Mouse (Mus musculus) lung, postnatal 0 days (tissue): ENCODE data around the gene Dbt. TPM values are rescaled to one million over a fixed set of nuclear protein-coding genes. Genes with fewer than 3 reads are reported as not detected.

Experiments used
- ATAC-seq: fragments of 200-750 bp; cut with Nextera tagmentation; 2 replicates; pipeline ENCODE4 v1.8.0; 2017; ENCODE audit warnings: moderate library complexity
- DNase-seq: peaks from one replicate; pipeline ENCODE4 v3.0.0-alpha.2; 2016; ENCODE audit warnings: low spot score
- H3K27ac ChIP-seq: fragments of 300-500 bp; sonication (generic); 2 replicates; pipeline ENCODE4 v1.5.1; 2014; ENCODE audit warnings: antibody characterized with exemption, mild to moderate bottlenecking, low read length, mixed read lengths
- H3K27me3 ChIP-seq: fragments of 300-500 bp; sonication (generic); replicated peaks from 2 replicates; pipeline ENCODE4 v1.6.1; 2014; ENCODE audit warnings: low read length, mixed read lengths; ENCODE audit not compliant: insufficient read depth
- H3K36me3 ChIP-seq: fragments of 300-500 bp; sonication (generic); 2 replicates; pipeline ENCODE4 v1.6.1; 2014; ENCODE audit warnings: low read length, mixed read lengths; ENCODE audit not compliant: insufficient read depth
- H3K4me1 ChIP-seq: fragments of 300-500 bp; sonication (generic); 2 replicates; pipeline ENCODE4 v1.6.1; 2014; ENCODE audit warnings: antibody characterized with exemption, low read depth, low read length, mixed read lengths; ENCODE audit not compliant: insufficient read depth
- H3K4me2 ChIP-seq: fragments of 300-500 bp; sonication (generic); replicated peaks from 2 replicates; pipeline ENCODE4 v1.6.1; 2014; ENCODE audit warnings: low read depth, mild to moderate bottlenecking, low read length, moderate library complexity, mixed read lengths
- H3K4me3 ChIP-seq: fragments of 300-500 bp; sonication (generic); 2 replicates; pipeline ENCODE4 v1.5.1; 2014; ENCODE audit warnings: low read depth, low read length
- H3K9ac ChIP-seq: fragments of 300-500 bp; sonication (generic); replicated peaks from 2 replicates; pipeline ENCODE4 v1.6.1; 2014; ENCODE audit warnings: low read depth, mild to moderate bottlenecking
- H3K9me3 ChIP-seq: fragments of 300-500 bp; sonication (generic); 2 replicates; pipeline ENCODE4 v1.6.1; 2016; ENCODE audit warnings: low read length, mixed read lengths
- CTCF ChIP-seq: IDR thresholded peaks from 2 replicates; pipeline ENCODE4 v1.5.1; 2016; ENCODE audit warnings: antibody characterized with exemption, mild to moderate bottlenecking
- EP300 ChIP-seq: IDR thresholded peaks from 2 replicates; pipeline ENCODE4 v1.6.1; 2016; ENCODE audit warnings: antibody characterized with exemption, mild to moderate bottlenecking, control low read depth
- WGBS: fragments of 180-500 bp; shearing (Covaris S2); extraction: QIAGEN DNeasy Blood & Tissue Kit; methylation state at CpG from one replicate; pipeline ENCODE4 v1.1.7; 2014; 5-methylcytosine and 5-hydroxymethylcytosine counted together
- polyA plus RNA-seq: library from polyadenylated mRNA; unstranded; fragments of >200 nt; fragmentation: Nextera tagmentation; extraction: Ambion mirVana; gene quantifications from 2 replicates; pipeline ENCODE4 v1.2.1, GENCODE M21; 2015

The Dbt gene
- polyA plus RNA-seq, 1 experiment from 2014 or later: 6.1 TPM

- WGBS: 74% methylated on average over 2 of the region's 2 CpGs
- DNase-seq: no peak
Measured at GRCm38 (mm10) chr3:116480119-116480518, 32.8 kb upstream of the Dbt start.

GRCm38 (mm10) chr3:116480937-116481336 is 31.9 kb upstream of the Dbt start:
- Histone ChIP-seq H3K4me2 (no peak overlapping the region), H3K27me3 (no peaks in the 10 kb centered on the region), H3K4me3 (no peak overlapping the region), H3K36me3 (no peaks in the 10 kb centered on the region), H3K4me1 (no peaks in the 10 kb centered on the region), H3K9ac (no peak overlapping the region), H3K9me3 (no peaks in the 10 kb centered on the region), H3K27ac (no peak overlapping the region)
- 45% methylated on average over 5 of the region's 5 CpGs for WGBS
- no peak for TF ChIP-seq CTCF
- no peak for TF ChIP-seq EP300
- DNase-seq (no peak), ATAC-seq (no peak)

More at GRCm38 (mm10) chr3:116480119-116480518, 32.8 kb upstream of the Dbt start:
- Histone ChIP-seq H3K9ac (no peak overlapping the region), H3K36me3 (no peaks in the 10 kb centered on the region), H3K27me3 (no peaks in the 10 kb centered on the region), H3K4me3 (no peak overlapping the region), H3K4me2 (no peak overlapping the region), H3K27ac (no peak overlapping the region), H3K9me3 (no peaks in the 10 kb centered on the region), H3K4me1 (no peaks in the 10 kb centered on the region)
- TF ChIP-seq EP300: no peak
- no peak for TF ChIP-seq CTCF
- ATAC-seq: no peak

- Histone ChIP-seq H3K36me3 (no peaks in the 10 kb centered on the region), H3K4me3 (no peak overlapping the region)
Measured at GRCm38 (mm10) chr3:116482724-116483123, 30.1 kb upstream of the Dbt start.

GRCm38 (mm10) chr3:116483271-116483670 is 29.6 kb upstream of the Dbt start:
- ATAC-seq (no peak), DNase-seq (no peak)
- no peak overlapping the region for H3K4me3 ChIP-seq
- no peaks in the 10 kb centered on the region for H3K27me3 ChIP-seq
- no peaks in the 10 kb centered on the region for H3K9me3 ChIP-seq
- WGBS: 70% methylated on average over 4 of the region's 4 CpGs
- no peaks in the 10 kb centered on the region for H3K36me3 ChIP-seq
- no peaks in the 10 kb centered on the region for H3K4me1 ChIP-seq
- TF ChIP-seq EP300 (no peak), CTCF (no peak)
- no peak overlapping the region for H3K27ac ChIP-seq
- no peak overlapping the region for H3K9ac ChIP-seq
- no peak overlapping the region for H3K4me2 ChIP-seq

More at GRCm38 (mm10) chr3:116482724-116483123, 30.1 kb upstream of the Dbt start:
- Histone ChIP-seq H3K9me3 (no peaks in the 10 kb centered on the region), H3K27me3 (no peaks in the 10 kb centered on the region), H3K4me1 (no peaks in the 10 kb centered on the region), H3K9ac (no peak overlapping the region), H3K4me2 (no peak overlapping the region), H3K27ac (no peak overlapping the region)
- TF ChIP-seq EP300 (no peak), CTCF (no peak)
- WGBS: 72% methylated on average over 3 of the region's 3 CpGs
- peak; percentile 14 for DNase-seq
- ATAC-seq: no peak

GRCm38 (mm10) chr3:116490920-116491319 is 21.9 kb upstream of the Dbt start:
- no peak overlapping the region for H3K27ac ChIP-seq
- 95% methylated on average over 5 of the region's 5 CpGs for WGBS
- TF ChIP-seq EP300: no peak
- peak; percentile 24 for TF ChIP-seq CTCF
- no peak overlapping the region for H3K4me3 ChIP-seq
- H3K9me3 ChIP-seq: no peaks in the 10 kb centered on the region
- H3K4me2 ChIP-seq: no peak overlapping the region
- DNase-seq: no peak
- no peaks in the 10 kb centered on the region for H3K27me3 ChIP-seq
- H3K36me3 ChIP-seq: peaks cover 33% of the 10 kb centered on the region
- no peaks in the 10 kb centered on the region for H3K4me1 ChIP-seq
- ATAC-seq: no peak
- no peak overlapping the region for H3K9ac ChIP-seq

- H3K9me3 ChIP-seq: no peaks in the 10 kb centered on the region
- H3K27me3 ChIP-seq: no peaks in the 10 kb centered on the region
- H3K4me2 ChIP-seq: no peak overlapping the region
- H3K27ac ChIP-seq: no peak overlapping the region
- H3K4me3 ChIP-seq: no peak overlapping the region
- ATAC-seq (no peak), DNase-seq (no peak)
- peaks cover 40% of the 10 kb centered on the region for H3K36me3 ChIP-seq
- no peaks in the 10 kb centered on the region for H3K4me1 ChIP-seq
- no peak for TF ChIP-seq CTCF
- TF ChIP-seq EP300: no peak
- no peak overlapping the region for H3K9ac ChIP-seq
- 94% methylated on average over 1 of the region's 1 CpGs for WGBS
Measured at GRCm38 (mm10) chr3:116491923-116492454, 20.9 kb upstream of the Dbt start.

- Histone ChIP-seq H3K4me3 (no peak overlapping the region), H3K9ac (no peak overlapping the region), H3K27me3 (no peaks in the 10 kb centered on the region), H3K27ac (no peak overlapping the region), H3K4me2 (no peak overlapping the region), H3K4me1 (no peaks in the 10 kb centered on the region), H3K9me3 (no peaks in the 10 kb centered on the region), H3K36me3 (peaks cover 51% of the 10 kb centered on the region)
- TF ChIP-seq CTCF: no peak
- no peak for TF ChIP-seq EP300
- ATAC-seq (no peak), DNase-seq (no peak)
- 63% methylated on average over 5 of the region's 5 CpGs for WGBS
Measured at GRCm38 (mm10) chr3:116493658-116494057, 19.2 kb upstream of the Dbt start.
